Mouse (Mus musculus) CH12.LX (cell line): Measurements from ENCODE around the gene Taar8c. TPM values are rescaled to one million over a fixed set of nuclear protein-coding genes. Genes with fewer than 3 reads are reported as not detected.
"Not testable (repeated sequence)": the region's sequence is repeated elsewhere in the genome, so short reads cannot be mapped to it uniquely, and the experiment has no call there.

Experiments
- DNase-seq: peaks from one replicate; pipeline ENCODE4 v3.0.0-alpha.2; 2013; ENCODE audit errors: extremely low read depth
- H3K27ac ChIP-seq: 2 replicates; pipeline ENCODE4 v1.5.1; 2012; ENCODE audit warnings: low read depth, mild to moderate bottlenecking, control low read depth, moderate library complexity; ENCODE audit not compliant: insufficient read depth
- H3K27me3 ChIP-seq: replicated peaks from 2 replicates; pipeline ENCODE3; 2012; ENCODE audit warnings: inconsistent platforms
- H3K36me3 ChIP-seq, 2 experiments: replicated peaks in 1 of 2; 2 replicates each; pipeline versions ENCODE3 to v1.6.1; 2012; ENCODE audit warnings: inconsistent platforms in 1 of 2, low read length in 1 of 2, mild to moderate bottlenecking in 1 of 2, mixed read lengths in 1 of 2, moderate library complexity in 1 of 2; ENCODE audit not compliant: control insufficient read depth in 1 of 2, insufficient read depth in 1 of 2
- H3K4me1 ChIP-seq, 2 experiments: 2 replicates each; pipeline ENCODE4 v1.6.1; 2012; ENCODE audit warnings: inconsistent platforms in 1 of 2, moderate library complexity in 1 of 2; ENCODE audit not compliant: insufficient read depth in 2 of 2, control insufficient read depth in 1 of 2
- H3K4me2 ChIP-seq: 2 replicates; pipeline ENCODE4 v1.6.1; 2012; ENCODE audit warnings: low read depth, mild to moderate bottlenecking, control low read depth; ENCODE audit not compliant: poor library complexity, insufficient read depth, severe bottlenecking
- H3K4me3 ChIP-seq, 3 experiments: fragments of 150-350 bp in 1 of 3; sonication (generic) in 1 of 3; replicated peaks in 1 of 3; 2 replicates each; pipeline versions ENCODE3 to v1.5.1; 2011 to 2012; ENCODE audit warnings: low read depth in 2 of 3, low read length in 2 of 3, mild to moderate bottlenecking in 2 of 3, moderate library complexity in 2 of 3, control low read depth in 1 of 3, improper control_type of control experiment in 1 of 3, inconsistent platforms in 1 of 3, mixed read lengths in 1 of 3; ENCODE audit not compliant: poor library complexity in 1 of 3
- H3K79me2 ChIP-seq: replicated peaks from 2 replicates; pipeline ENCODE4 v1.6.1; 2012; ENCODE audit warnings: mild to moderate bottlenecking, moderate library complexity; ENCODE audit not compliant: control insufficient read depth, poor library complexity, insufficient read depth, severe bottlenecking; ENCODE audit errors: extremely low read depth
- H3K9ac ChIP-seq: 2 replicates; pipeline ENCODE4 v1.6.1; 2012; ENCODE audit warnings: low read depth, mild to moderate bottlenecking, control low read depth, moderate library complexity; ENCODE audit not compliant: insufficient read depth
- H3K9me3 ChIP-seq: replicated peaks from 2 replicates; pipeline ENCODE3; 2012; ENCODE audit warnings: low read length, inconsistent platforms, mixed read lengths
- CHD1 ChIP-seq: IDR thresholded peaks from 2 replicates; pipeline ENCODE4 v1.6.1; 2012; ENCODE audit warnings: low read depth, low read length, improper control_type of control experiment, inconsistent platforms
- CTCF ChIP-seq, 2 experiments: IDR thresholded peaks in 1 of 2; conservative IDR thresholded peaks in 1 of 2; 2 replicates each; pipeline ENCODE4 v1.5.1; 2011 to 2012; ENCODE audit warnings: low read depth in 2 of 2, low read length in 2 of 2, improper control_type of control experiment in 1 of 2, inconsistent platforms in 1 of 2, mild to moderate bottlenecking in 1 of 2, moderate library complexity in 1 of 2
- HCFC1 ChIP-seq: IDR thresholded peaks from 2 replicates; pipeline ENCODE4 v1.6.1; 2012; ENCODE audit warnings: low read depth, mild to moderate bottlenecking, inconsistent platforms, low read length, improper control_type of control experiment
- MEF2A ChIP-seq: IDR thresholded peaks from 2 replicates; pipeline ENCODE4 v1.6.1; 2014; ENCODE audit warnings: low read depth, mild to moderate bottlenecking, inconsistent platforms, low read length, improper control_type of control experiment, borderline replicate concordance
- ZC3H11A ChIP-seq: IDR thresholded peaks from 2 replicates; pipeline ENCODE4 v1.6.1; 2012; ENCODE audit warnings: low read depth, mild to moderate bottlenecking, inconsistent platforms, low read length, improper control_type of control experiment
- ZMIZ1 ChIP-seq: IDR thresholded peaks from 2 replicates; pipeline ENCODE4 v1.6.1; 2012; ENCODE audit warnings: low read depth, mild to moderate bottlenecking, inconsistent platforms, low read length, improper control_type of control experiment
- dilution Hi-C: fragments of 300-500 bp; cut with MboI; formaldehyde crosslinking; loops from 2 replicates; pipeline ENCODE4 v1.14.3; 2020; ENCODE audit warnings: low sequenced_read_pairs; ENCODE audit not compliant: extremely low pct_unique_long_range_greater_than_20kb, extremely low pct_ligation_motif_present
- in situ Hi-C: fragments of 300-500 bp; cut with MboI; formaldehyde crosslinking; loops from 3 replicates; pipeline ENCODE4 v1.14.3; 2019; ENCODE audit warnings: low sequenced_read_pairs, low pct_ligation_motif_present, low pct_unique_long_range_greater_than_20kb, mixed read lengths
- polyA plus RNA-seq: library from polyadenylated mRNA; unstranded; fragments of >175 nt; gene quantifications from 2 replicates; pipeline ENCODE4 v1.2.1, GENCODE M21; 2012; ENCODE audit warnings: low read depth; ENCODE audit not compliant: insufficient read length
- total RNA-seq, 2 experiments: library from RNA; depleted of rRNA; stranded (reverse); fragments of 300-350 nt in 1 of 2; fragments of >200 nt in 1 of 2; gene quantifications; 2 replicates each; pipeline ENCODE4 v1.2.3; 2012 to 2014

Gene Taar8c
- total and polyA plus RNA-seq, 3 experiments: not detected

- dilution Hi-C loops, H3K27me3 ChIP-seq, DNase-seq, H3K79me2 ChIP-seq, H3K9ac ChIP-seq, H3K4me1 ChIP-seq, H3K27ac ChIP-seq, H3K4me2 ChIP-seq, in situ Hi-C loops, H3K36me3 ChIP-seq, H3K4me3 ChIP-seq, H3K9me3 ChIP-seq: not testable (repeated sequence)
Measured at GRCm38 (mm10) chr10:24074751-24075150, 27.0 kb downstream of the Taar8c start.

- no peak overlapping the region for H3K9ac ChIP-seq
- H3K4me3 ChIP-seq: no peak overlapping the region
- in situ Hi-C loops: no loop called here
- no peaks in the 10 kb centered on the region for H3K79me2 ChIP-seq
- H3K4me2 ChIP-seq: no peak overlapping the region
- H3K36me3 ChIP-seq: no peaks in the 10 kb centered on the region
- no peak for DNase-seq
- H3K9me3 ChIP-seq: no peaks in the 10 kb centered on the region
- no peaks in the 10 kb centered on the region for H3K27me3 ChIP-seq
- no peak overlapping the region for H3K27ac ChIP-seq
- H3K4me1 ChIP-seq: peaks cover 0 to 3% of the 10 kb centered on the region in 2 experiments; a peak in 1 of 4 replicates
- TF ChIP-seq MEF2A: no peak
- no peak for TF ChIP-seq HCFC1
- TF ChIP-seq CTCF (conservative IDR thresholded peaks at IDR 0.05 in 1 of 2, IDR thresholded peaks at IDR 0.05 in 1 of 2; ENCODE audit: low read depth in 2 of 2, low read length in 2 of 2): no peak
- dilution Hi-C loops: no loop called here
Measured at GRCm38 (mm10) chr10:24058986-24059385, 42.7 kb downstream of the Taar8c start.

GRCm38 (mm10) chr10:24052039-24052438 lies 49.7 kb downstream of the Taar8c start:
- in situ Hi-C loops (no loop called here), dilution Hi-C loops (no loop called here)
- Histone ChIP-seq H3K9ac (no peak overlapping the region), H3K79me2 (no peaks in the 10 kb centered on the region), H3K27ac (no peak overlapping the region), H3K4me1 (no peaks in the 10 kb centered on the region), H3K9me3 (no peaks in the 10 kb centered on the region), H3K4me2 (no peak overlapping the region), H3K36me3 (no peaks in the 10 kb centered on the region), H3K4me3 (no peak overlapping the region), H3K27me3 (no peaks in the 10 kb centered on the region)
- no peak for DNase-seq
- TF ChIP-seq ZC3H11A: no peak
- no peak for TF ChIP-seq ZMIZ1
- no peak for TF ChIP-seq CHD1

Other genes starting within 250 kb of the Taar8c start
- not detected in 2 replicates for gene Vnn1, start 207.2 kb downstream of the Taar8c start, total RNA-seq (2012; rRNA removed)
- not detected in 2 replicates for gene Vnn1, start 207.2 kb downstream of the Taar8c start, total RNA-seq (2014; rRNA removed)
- not detected in 2 replicates for gene Vnn1, start 207.2 kb downstream of the Taar8c start, polyA plus RNA-seq
- gene Taar1, start 181.6 kb downstream of the Taar8c start, total RNA-seq (2012; rRNA removed): not detected in 2 replicates
- gene Taar1, start 181.6 kb downstream of the Taar8c start, total RNA-seq (2014; rRNA removed): not detected in 2 replicates
- gene Taar1, start 181.6 kb downstream of the Taar8c start, polyA plus RNA-seq: not detected in 2 replicates
- not detected in 2 replicates for gene Taar2, start 163.3 kb downstream of the Taar8c start, total RNA-seq (2012; rRNA removed)
- gene Taar2, start 163.3 kb downstream of the Taar8c start, total RNA-seq (2014; rRNA removed): not detected in 2 replicates
- not detected in 2 replicates for gene Taar2, start 163.3 kb downstream of the Taar8c start, polyA plus RNA-seq
- gene Taar3, start 152.4 kb downstream of the Taar8c start, total RNA-seq (2012; rRNA removed): not detected in 2 replicates
- not detected in 2 replicates for gene Taar3, start 152.4 kb downstream of the Taar8c start, total RNA-seq (2014; rRNA removed)
- not detected in 2 replicates for gene Taar3, start 152.4 kb downstream of the Taar8c start, polyA plus RNA-seq
- gene Taar4, start 141.4 kb downstream of the Taar8c start, total RNA-seq (2012; rRNA removed): not detected in 2 replicates
- not detected in 2 replicates for gene Taar4, start 141.4 kb downstream of the Taar8c start, total RNA-seq (2014; rRNA removed)
- not detected in 2 replicates for gene Taar4, start 141.4 kb downstream of the Taar8c start, polyA plus RNA-seq
- not detected in 2 replicates for gene Taar5, start 131.2 kb downstream of the Taar8c start, total RNA-seq (2012; rRNA removed)
- gene Taar5, start 131.2 kb downstream of the Taar8c start, total RNA-seq (2014; rRNA removed): not detected in 2 replicates
- not detected in 2 replicates for gene Taar5, start 131.2 kb downstream of the Taar8c start, polyA plus RNA-seq
- not detected in 2 replicates for gene Taar6, start 116.3 kb downstream of the Taar8c start, total RNA-seq (2012; rRNA removed)
- not detected in 2 replicates for gene Taar6, start 116.3 kb downstream of the Taar8c start, total RNA-seq (2014; rRNA removed)
- not detected in 2 replicates for gene Taar6, start 116.3 kb downstream of the Taar8c start, polyA plus RNA-seq
- gene Taar7a, start 108.4 kb downstream of the Taar8c start, total RNA-seq (2012; rRNA removed): not detected in 2 replicates
- not detected in 2 replicates for gene Taar7a, start 108.4 kb downstream of the Taar8c start, total RNA-seq (2014; rRNA removed)
- gene Taar7a, start 108.4 kb downstream of the Taar8c start, polyA plus RNA-seq: not detected in 2 replicates
- not detected in 2 replicates for gene Taar7b, start 102.0 kb downstream of the Taar8c start, total RNA-seq (2012; rRNA removed)
- gene Taar7b, start 102.0 kb downstream of the Taar8c start, total RNA-seq (2014; rRNA removed): not detected in 2 replicates
- gene Taar7b, start 102.0 kb downstream of the Taar8c start, polyA plus RNA-seq: not detected in 2 replicates
- not detected in 2 replicates for gene Taar7d, start 74.7 kb downstream of the Taar8c start, total RNA-seq (2012; rRNA removed)
- gene Taar7d, start 74.7 kb downstream of the Taar8c start, total RNA-seq (2014; rRNA removed): not detected in 2 replicates
- gene Taar7d, start 74.7 kb downstream of the Taar8c start, polyA plus RNA-seq: not detected in 2 replicates
- gene Taar7e, start 64.3 kb downstream of the Taar8c start, total RNA-seq (2012; rRNA removed): not detected in 2 replicates
- not detected in 2 replicates for gene Taar7e, start 64.3 kb downstream of the Taar8c start, total RNA-seq (2014; rRNA removed)
- not detected in 2 replicates for gene Taar7e, start 64.3 kb downstream of the Taar8c start, polyA plus RNA-seq
- gene Taar7f, start 52.4 kb downstream of the Taar8c start, total RNA-seq (2012; rRNA removed): not detected in 2 replicates
- not detected in 2 replicates for gene Taar7f, start 52.4 kb downstream of the Taar8c start, total RNA-seq (2014; rRNA removed)
- gene Taar7f, start 52.4 kb downstream of the Taar8c start, polyA plus RNA-seq: not detected in 2 replicates
- not detected in 2 replicates for gene Taar8a, start 25.4 kb downstream of the Taar8c start, total RNA-seq (2012; rRNA removed)
- not detected in 2 replicates for gene Taar8a, start 25.4 kb downstream of the Taar8c start, total RNA-seq (2014; rRNA removed)
- not detected in 2 replicates for gene Taar8a, start 25.4 kb downstream of the Taar8c start, polyA plus RNA-seq
- gene Taar8b, start 9.6 kb downstream of the Taar8c start, total RNA-seq (2012; rRNA removed): not detected in 2 replicates
- not detected in 2 replicates for gene Taar8b, start 9.6 kb downstream of the Taar8c start, total RNA-seq (2014; rRNA removed)
- not detected in 2 replicates for gene Taar8b, start 9.6 kb downstream of the Taar8c start, polyA plus RNA-seq
- gene Taar9, start 7.6 kb upstream of the Taar8c start, total RNA-seq (2012; rRNA removed): not detected in 2 replicates
- not detected in 2 replicates for gene Taar9, start 7.6 kb upstream of the Taar8c start, total RNA-seq (2014; rRNA removed)
- gene Taar9, start 7.6 kb upstream of the Taar8c start, polyA plus RNA-seq: not detected in 2 replicates
- 92.8 and 117 TPM in 2 replicates for gene Stx7, start 47.4 kb upstream of the Taar8c start, total RNA-seq (2012; rRNA removed)
- 176 and 194 TPM in 2 replicates for gene Stx7, start 47.4 kb upstream of the Taar8c start, total RNA-seq (2014; rRNA removed)
- 102 TPM in 2 replicates for gene Stx7, start 47.4 kb upstream of the Taar8c start, polyA plus RNA-seq
- not detected in 2 replicates for gene Moxd1, start 121.6 kb upstream of the Taar8c start, total RNA-seq (2012; rRNA removed)
- not detected in 2 replicates for gene Moxd1, start 121.6 kb upstream of the Taar8c start, total RNA-seq (2014; rRNA removed)
- not detected in 2 replicates for gene Moxd1, start 121.6 kb upstream of the Taar8c start, polyA plus RNA-seq